Mouse (Mus musculus) bone marrow, adult 2 months (tissue): ENCODE data around the gene Cops4.

Source experiments
- CTCF ChIP-seq: fragments of 200-500 bp; IDR thresholded peaks from 2 replicates; pipeline ENCODE4 v1.5.1; 2011; ENCODE audit warnings: low read length, control low read depth; ENCODE audit not compliant: control insufficient read depth, insufficient read depth
- POLR2A ChIP-seq: fragments of 200-500 bp; IDR thresholded peaks from 2 replicates; pipeline ENCODE4 v1.6.1; 2011; ENCODE audit warnings: low read depth, mild to moderate bottlenecking, control low read depth, low read length, borderline replicate concordance; ENCODE audit not compliant: control insufficient read depth

- TF ChIP-seq CTCF: no peak
- no peak for TF ChIP-seq POLR2A
Observed at GRCm38 (mm10) chr5:100570716-100571115, 52.6 kb downstream of the Cops4 start.
